Mouse (Mus musculus) erythroblast, embryonic 14.5 days (primary cell): Measurements from ENCODE around the gene Ndufa6.

ENCODE experiments used
- GATA1 ChIP-seq: IDR thresholded peaks from 2 replicates; pipeline ENCODE4 v1.6.1; 2012; ENCODE audit warnings: low read length, inconsistent platforms, mixed read lengths
- TAL1 ChIP-seq: IDR thresholded peaks from 3 replicates; pipeline ENCODE4 v1.6.1; 2012; ENCODE audit warnings: low read length, inconsistent platforms, mixed read lengths

DNA sequence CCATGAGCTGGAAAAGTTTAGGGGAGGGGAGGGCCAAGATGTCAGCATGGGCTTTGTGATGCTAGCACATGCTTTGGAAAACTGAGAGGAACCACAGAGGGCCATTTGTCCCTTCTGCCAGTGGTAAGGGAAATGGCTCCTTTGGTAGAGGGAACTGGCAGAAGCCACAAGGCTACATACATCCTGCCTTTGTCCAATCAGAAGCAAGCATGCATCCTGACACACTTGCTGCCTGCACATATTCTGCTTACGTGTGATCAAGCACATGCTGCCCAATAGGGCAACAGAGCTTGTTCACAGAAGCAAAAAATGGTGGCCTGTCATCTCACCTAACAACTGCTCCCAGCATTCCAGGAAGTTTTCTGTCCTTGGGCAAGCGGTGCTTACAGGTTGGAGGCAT is 28.7 kb downstream of the Ndufa6 start:
- no peak for TF ChIP-seq TAL1
- no peak for TF ChIP-seq GATA1
